Mouse (Mus musculus) fibroblast of lung, adult 2 months (primary cell): ENCODE measurements around the gene Cdhr3.
"Not testable (repeated sequence)": the region's sequence is repeated elsewhere in the genome, so short reads cannot be mapped to it uniquely, and the experiment has no call there.

Source experiments
- DNase-seq: peaks from one replicate; pipeline ENCODE4 v3.0.0-alpha.2; 2011; ENCODE audit warnings: low read depth

Gene Cdhr3

DNA sequence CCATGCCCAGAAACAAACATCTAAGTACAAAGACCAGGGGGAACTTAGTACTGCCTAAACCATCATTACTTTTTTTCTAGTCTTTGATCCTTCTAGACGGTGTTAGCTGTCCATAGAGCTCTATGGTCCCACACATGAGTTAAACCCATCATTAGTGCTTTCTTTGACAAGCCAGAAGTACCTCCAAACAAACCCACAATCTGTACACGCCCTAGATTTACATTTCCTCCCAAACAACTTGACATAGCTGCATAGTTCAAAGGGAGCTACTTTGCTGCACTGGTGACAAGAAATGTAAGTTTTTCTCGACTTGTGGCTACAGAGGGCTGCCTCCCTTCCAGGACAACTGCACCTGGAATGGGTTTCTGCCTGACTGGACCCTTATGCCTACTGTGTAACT lies 16.4 kb downstream of the Cdhr3 start:
- DNase-seq: no peak

DNA sequence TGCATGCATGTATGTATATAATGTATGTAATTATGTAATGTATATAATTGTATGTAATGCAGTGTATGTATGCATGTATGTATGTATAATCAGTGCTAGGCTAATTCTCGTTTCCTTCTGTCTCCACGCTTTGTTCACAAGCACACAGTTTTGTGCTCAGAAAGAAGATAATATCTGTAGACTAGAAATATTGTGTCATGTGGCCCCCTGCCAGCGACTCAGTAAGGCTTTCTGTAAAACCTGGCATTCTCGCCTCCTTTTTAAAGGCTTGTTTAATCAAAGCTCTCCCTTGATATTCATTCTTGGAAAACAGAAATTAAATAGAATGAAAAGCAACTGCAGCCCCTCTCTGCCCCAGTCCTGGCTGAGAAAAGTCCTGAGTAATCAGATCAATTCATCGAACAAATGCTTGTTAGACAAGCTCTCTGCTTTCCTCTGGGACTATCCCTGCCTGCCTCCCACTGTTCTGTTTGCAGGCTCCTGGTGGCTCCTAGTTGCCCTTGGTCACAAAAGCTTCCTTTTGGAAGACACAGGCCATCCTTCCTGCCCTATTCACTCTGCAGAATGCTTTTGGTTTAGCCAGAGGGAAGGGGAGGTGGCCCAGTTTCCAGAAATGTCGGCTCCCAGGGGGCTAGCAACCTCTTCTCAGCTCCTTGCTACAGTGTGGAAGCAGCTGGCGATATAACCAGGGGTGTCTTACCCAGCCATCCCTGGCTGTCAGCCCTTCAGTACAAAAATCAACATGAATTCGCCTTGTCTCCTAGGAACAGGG lies 20.6 kb downstream of the Cdhr3 start:
- DNase-seq: no peak

DNA sequence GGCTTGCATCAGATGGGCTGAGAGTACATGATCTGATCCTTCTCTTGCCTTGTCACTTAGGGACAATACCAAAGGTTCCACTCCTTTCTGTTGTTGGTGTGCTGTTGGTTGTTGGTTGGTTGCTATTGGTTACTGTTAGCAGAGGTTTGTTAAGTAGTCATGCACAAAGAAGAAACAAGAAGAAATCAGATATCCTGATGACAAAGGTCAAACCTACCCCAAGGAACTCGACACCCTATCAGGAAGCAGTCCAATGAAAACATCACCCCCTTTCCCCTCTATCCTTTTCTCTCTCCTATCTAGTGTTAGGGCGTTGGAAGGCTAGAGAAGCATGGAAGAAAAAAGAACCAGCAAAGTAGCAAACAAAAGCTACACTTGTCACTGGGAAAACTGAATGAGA lies 23.7 kb downstream of the Cdhr3 start:
- no peak for DNase-seq

DNA sequence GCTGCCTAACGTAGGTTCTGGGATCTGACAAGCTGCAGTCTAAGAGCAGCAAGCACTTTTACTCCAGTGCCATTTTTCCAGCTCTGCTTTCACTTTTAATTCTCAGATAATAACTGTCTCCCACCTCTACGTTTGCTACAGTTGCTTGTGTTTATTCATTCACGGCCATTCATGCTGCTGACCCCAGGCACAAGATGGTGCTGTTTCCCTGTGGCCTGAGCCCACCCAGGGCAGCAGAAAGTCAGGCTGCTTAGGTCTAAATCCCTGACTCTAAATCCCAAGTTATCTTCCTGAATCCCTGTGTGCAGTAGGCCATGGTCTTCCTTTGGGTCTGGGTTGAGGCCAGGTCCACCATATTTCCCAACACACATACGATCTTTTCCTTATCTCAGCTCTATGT lies 26.3 kb downstream of the Cdhr3 start:
- DNase-seq: no peak

DNA sequence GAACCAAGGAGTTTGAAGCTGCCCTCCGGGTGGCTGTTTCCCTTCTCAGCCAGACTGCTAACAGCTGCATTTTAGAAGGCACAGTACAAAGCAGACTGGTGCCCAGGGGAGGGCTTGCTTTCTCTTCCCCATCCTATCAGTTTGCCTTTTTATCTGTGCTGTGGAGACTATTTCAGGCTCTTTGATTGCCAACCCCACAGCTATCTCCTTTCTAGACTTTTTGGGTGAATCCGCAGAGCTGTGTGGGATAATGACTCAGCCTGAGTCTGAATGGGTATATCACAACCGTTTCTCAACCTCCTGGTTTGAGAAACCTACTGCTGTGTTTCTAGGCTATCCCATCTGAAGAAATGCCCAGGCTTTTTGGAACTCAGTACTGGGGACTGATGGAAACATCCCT lies 27.5 kb downstream of the Cdhr3 start:
- DNase-seq: no peak

DNA sequence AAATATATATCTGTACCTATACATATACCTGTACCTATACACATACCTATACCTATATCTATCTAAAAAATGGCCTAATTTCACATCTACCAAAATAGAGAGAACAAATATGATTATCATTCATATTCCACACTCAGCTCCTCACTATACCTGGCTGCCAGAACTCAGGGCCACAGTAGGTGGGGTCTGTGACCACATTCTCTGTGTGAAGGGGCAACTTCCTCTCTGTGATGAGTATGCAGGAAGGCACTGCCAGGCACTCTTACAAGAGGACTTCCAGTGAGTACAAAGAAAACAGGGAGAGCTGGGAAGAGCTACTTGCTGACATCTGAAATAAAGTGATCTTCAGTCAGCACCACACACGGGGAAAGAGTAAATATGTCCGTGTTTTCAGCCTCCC lies 28.4 kb downstream of the Cdhr3 start:
- DNase-seq: no peak

DNA sequence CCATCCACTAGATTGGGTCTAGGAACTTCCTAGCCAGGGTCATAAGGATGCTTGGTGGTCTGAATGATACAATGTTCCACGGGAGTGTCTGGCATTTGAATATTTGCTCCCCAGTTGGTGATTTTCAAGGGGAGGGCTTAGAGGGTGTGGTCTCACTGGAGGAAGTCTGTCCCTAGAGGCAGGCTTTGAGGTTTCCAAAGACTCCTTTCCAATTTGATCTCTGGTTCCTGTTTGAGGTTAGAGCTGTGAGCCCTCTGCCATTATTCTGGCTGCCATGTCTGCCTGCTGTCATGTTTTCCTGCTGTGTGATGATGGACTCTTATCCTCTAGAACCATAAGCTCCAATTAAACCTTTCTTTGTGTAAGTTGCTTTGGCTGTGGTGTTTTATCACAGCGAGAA lies 29.4 kb downstream of the Cdhr3 start:
- no peak for DNase-seq

DNA sequence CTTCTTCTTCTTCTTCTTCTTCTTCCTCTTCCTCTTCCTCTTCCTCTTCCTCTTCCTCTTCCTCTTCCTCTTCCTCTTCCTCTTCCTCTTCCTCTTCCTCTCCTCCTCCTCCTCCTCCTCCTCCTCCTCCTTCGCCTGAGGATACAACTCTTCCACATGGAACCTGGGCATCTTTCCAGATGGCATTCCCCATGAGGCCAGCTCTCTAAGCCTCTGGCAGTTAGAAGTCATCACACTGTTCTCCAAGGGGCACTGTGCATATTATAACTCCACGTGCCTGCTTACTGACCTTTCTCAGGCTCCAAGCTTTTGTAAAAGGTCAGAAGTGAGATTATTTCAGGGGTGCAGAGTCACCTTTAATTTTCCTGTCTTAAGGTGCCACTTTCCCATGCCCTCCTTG lies 30.3 kb downstream of the Cdhr3 start:
- not testable (repeated sequence) for DNase-seq

DNA sequence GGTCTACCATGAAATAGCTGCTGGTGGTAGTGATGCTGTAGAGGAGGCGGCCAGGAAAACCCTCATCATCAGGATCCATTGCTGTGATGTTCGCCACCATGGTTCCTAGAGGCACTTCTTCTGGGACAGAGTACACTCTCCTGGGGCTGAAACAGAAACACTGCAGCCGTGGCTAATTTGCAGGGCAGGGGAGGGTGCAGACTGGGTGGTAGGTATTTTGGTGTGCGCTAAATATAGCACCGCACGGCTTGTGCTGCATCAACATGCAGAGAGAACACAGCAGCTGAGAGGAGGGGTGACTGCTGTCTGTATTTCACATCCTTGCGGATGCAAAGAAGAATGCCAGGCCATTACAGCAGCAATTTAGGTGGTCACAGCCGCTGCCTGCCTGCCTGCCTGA lies 31.0 kb downstream of the Cdhr3 start:
- no peak for DNase-seq

DNA sequence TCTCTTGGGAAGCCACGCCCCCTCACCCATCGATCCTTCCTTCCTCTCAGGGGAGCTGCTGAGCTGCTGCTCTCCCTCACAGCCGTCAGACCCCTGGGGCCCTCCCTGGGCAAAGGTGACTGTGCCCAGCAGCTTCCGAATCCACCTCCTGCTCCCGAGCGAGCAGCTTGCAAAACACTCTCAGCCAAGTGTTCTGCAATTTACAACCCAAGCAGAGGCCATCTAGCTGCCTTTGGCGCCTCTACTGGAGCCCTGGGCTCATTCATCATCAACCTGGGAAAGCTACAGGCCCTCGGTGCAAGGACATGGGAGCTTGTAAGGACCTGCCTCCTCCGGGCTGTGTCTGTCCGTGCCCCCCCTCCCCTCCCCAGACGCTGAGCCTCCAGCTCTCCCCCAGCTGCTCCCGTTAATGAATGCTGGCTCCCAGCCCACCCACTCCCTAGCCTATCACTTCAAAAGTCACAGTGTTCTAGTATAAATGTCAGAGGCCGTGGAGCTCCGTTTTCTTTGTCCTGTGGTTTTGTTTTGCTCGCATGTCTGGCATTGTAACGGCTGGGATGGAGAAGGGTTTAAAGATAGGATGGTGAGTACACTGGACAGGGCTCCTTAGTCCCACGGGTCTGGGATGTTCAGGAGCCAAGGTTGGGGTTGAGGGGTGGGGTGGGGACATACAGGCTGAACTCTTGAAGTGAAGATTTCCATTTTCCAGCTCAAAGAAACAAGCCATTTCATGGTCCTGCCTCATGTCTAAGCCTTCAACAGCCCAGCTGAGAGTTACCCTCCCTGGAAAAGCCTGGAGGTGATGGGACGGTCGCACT lies 35.2 kb downstream of the Cdhr3 start:
- peak; percentile 38 for DNase-seq

DNA sequence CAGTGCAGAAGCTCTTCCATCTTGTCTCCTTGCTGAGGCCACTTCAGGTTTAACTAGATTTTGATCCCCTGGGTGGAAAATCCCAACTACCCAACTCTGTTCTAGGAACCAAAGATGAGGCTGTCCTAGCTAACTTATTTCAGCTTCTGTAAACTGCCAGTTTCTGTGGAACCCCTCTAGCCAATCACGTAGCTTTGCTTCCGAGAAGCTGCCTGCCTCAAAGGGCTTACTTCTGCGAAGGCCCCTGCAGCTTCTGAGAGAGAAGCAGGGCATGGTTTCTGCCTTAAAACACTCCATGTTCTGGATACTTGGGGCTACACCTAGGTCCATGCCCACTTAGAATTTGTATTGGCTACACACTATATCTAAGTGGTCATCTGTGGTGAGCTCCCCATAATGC lies 36.1 kb downstream of the Cdhr3 start:
- DNase-seq: no peak

DNA sequence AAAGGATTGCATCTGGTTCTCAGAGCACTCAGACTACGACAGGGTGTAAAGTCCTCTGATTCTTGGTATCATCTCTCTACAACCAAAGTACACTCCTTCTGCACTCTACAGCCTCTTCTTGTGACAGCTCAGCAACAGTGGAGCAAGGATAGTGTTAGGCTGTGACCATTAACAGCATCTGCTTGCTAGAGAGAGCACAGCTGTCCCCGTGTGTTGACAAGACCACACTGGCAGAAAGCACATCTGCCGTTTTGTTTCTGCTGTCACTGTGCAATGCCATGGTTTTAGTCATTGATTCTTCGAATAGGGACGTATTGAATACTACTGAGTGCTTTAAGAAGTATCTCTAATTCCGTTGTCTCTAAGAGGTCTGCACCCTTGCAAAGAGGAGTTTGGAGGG lies 36.6 kb downstream of the Cdhr3 start:
- DNase-seq: no peak

DNA sequence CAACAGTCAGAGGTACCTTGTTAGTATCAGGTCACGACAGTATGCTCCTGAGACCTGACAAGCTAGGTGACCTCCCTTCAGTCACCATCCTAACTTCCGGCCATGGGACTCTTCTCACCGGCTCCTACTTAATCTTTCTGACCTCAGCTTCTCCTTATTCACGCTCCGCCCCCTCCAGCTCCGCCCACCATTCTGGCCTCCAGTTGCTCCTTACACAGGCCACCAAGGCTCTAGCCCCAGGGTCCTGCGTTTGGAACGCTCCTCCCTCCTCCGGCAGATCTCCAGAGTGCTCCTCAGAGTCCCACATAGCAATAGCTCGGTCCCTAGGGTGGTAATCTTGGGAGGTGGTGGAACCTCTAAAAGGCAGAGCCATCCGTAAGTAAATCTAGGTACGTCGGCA lies 38.9 kb downstream of the Cdhr3 start:
- no peak for DNase-seq

DNA sequence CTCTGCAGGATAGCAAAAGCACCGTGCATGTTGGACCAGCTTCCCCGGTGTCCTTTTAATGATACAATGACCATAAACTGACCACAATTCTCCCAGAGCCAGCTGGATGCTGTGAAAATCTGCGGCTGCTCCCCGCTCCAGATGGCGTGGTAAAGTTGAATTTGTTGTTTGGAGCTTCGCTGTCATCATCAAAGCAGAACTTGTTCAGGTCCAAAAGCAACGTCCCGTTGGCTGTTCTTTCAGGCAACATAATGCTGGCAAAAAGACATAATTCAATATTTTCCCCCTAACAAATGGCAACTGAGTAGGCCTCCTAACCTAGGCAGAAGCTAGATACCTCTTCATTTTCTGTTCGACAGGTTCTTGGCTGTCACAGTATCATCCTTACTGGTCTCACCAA lies 39.4 kb downstream of the Cdhr3 start:
- no peak for DNase-seq

DNA sequence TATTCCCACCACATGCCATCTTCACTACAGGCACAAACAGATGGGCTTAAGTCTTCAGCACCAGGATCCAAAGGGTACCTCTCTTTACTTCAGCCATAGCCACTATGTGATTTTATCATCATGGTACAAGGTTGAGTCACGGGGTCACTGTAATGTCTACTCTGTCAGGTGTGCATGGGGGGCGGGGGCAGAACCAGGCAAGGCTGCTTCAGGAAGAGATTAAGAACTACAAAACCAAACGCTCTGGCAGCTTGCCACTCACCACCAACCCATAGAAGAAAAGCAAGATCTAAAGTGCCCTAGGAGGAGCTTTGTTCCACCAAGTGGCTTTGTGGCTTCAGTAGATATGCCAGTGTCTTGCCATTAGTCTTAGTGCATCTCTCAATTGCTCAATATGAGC lies 44.3 kb downstream of the Cdhr3 start:
- DNase-seq: no peak

DNA sequence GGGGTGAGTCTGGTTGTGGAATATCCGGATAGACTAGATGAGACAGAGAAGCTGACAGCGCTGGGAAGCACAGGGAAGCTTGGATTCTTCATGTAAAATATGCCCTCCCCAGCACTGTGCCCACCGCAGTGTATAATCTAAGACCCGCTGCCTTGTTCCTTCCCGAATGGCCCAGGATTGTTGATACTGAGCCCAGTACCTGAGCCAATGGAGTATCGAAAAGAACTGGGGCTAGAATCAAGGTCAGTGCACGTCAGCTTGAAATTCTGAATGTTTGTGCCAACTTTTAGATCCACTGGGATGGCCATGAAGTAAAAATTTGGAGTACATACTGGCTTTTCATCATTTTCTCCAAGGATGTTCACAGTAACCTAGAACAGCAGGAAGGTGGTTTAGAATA lies 46.2 kb downstream of the Cdhr3 start:
- DNase-seq: no peak

DNA sequence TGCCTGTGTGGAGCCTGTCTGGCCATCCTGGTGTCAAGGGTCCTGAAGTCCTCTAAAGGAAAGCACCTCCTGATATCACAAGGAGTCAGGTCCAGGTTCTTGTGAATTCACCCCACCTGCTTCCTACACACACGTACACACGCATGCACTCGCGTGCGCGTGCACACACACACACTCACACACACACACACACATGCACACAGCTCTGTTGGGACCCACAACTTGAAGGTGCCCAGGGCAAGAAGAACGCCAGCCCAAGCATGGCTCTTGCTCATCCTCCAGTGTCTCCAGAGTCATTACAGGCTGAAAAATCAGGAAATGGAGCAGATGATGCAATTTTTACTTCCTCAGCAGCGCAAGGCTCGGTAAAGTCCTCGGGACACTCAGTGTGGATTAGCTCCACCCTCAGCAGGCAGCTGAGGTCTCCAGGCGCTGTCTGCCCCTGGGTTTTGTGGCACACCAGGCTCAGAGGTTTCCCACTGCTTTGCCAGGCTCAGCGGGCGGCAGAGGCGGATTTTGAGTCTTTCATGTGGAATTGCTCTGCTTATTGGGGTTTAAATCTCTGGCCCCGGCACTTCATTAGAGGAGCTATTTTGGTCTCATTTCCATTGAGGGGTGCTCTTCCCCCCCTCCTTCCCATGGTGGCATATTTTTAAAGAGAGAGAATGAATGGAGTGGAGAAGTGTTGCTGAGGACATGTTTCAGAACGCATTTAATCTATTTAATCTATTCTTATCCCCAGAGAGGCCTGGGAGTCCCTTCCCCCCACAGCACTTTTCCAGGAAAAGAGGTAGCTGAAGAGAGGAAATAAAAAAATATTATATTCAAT lies 46.9 kb downstream of the Cdhr3 start:
- DNase-seq: no peak

DNA sequence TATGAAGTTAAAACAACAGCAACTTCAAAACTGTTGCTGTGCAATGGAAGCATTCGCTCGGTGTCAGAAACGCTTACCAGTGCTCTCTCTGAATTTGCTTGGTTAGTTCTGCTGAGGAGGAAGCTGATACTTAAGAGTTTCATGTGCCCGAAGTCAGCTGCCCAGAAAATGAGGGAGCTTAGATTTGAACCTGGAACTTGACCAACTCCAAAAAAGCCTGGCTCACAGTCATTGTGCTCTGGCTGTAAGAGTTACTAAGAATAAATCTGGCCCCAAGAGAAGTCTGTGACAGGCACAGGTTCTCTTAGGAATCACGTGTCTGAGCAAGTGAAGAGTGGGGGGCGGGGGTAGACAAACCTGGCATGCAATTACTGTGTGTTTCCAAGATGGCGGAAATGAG lies 51.2 kb downstream of the Cdhr3 start:
- no peak for DNase-seq

DNA sequence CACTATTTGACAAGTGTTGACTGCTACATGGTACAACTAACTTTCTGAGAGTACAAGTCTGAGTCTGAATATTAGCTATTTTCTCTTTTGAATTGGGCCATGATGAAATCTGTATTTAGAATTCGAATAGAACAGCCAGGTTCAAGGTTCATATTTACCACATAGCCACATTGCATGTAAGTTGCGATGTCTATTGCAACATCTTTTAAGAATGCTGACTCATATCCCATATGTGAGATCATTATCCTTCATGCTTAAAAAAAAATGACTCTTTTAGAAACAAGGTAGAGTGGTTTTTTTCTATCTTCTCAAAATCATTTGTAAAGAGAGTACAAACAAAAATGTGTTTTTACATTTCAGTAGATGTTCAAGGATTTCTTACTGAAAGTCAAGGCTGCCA lies 51.9 kb downstream of the Cdhr3 start:
- DNase-seq: no peak

DNA sequence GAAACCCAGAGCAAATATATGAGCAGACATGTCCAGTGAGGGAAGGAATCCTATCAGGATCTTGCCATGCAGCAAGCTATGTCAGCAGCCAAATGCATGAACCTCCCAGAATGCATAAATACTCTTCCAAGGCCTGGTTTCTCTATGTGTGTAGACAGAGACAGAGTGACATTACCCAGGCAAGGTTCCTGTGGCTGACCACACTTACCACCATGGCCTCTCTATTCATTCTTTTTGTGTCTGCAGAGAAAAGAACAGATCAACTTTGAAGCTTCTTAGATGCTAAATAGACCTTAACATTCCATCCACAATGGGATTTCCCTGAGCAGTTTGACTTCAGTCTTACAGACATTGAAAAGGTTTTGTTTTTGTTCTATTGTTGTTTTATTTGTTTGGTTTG lies 54.0 kb downstream of the Cdhr3 start:
- no peak for DNase-seq

DNA sequence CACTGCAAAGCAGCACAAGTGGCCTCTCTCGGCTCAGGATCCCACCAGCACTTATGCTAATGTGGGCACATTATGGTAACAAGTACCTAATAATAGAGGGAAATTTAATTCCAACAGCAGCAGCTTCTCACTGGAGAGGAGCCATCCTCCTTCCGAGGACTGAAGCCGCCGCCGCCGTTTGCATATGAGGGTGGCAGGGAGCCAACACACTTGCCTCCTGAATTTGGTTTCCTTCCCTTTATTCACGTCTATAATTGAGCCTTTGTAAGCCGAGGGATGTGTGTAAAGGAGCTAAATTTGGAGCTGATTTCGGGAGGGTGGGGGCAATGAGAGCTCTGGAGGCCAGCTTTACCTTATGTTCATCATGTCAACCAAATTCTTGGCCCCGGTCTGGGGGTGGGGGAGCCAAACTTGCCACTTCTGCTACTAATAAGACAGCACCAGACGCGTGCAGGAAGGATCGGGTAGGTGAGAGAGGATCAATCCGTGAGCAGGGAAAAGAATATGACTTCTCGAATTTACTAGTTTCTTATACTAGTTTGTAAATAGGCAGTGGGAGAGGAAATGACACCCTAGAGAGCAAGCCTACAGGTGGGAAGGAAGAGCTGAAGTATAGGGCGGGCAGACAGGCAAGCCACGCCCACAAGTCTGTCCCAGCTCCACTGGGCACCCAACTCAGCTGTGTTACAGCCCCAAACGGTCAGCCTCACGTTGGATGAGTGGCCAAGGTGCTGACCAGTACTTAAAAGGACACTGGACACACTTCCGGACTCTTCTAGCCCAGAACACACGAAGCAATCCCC lies 56.8 kb downstream of the Cdhr3 start:
- DNase-seq: no peak
